Mouse (Mus musculus) right cerebral cortex, postnatal 10 days (tissue): ENCODE data around the gene St13.

Experiments
- DNase-seq, 2 experiments: peaks; one replicate each; pipeline ENCODE4 v3.0.0; 2021; ENCODE audit warnings: low spot score in 2 of 2

The St13 gene

GRCm38 (mm10) chr15:81320137-81320536 is 79.7 kb downstream of the St13 start:
- no peak for DNase-seq

DNA sequence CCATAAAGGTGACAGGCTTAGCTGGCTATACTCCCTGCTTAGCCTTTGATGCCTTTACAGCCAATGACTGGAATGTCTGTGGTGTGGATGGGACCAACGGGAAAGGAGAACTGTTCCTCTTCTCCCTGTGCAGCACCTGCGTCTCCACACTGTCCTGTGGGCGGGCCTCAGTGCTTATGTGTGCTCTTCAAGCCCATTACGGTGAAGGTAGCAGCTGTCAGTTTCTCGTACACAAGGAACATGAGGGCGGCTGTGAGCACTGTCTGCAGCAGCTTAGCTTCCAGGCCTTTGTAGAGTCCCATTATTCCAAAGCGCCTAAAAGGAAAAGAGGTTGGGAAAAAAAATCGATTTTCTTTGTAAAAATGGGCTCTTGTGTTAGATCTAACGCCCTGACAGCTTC is 80.4 kb downstream of the St13 start:
- DNase-seq: no peak

GRCm38 (mm10) chr15:81313928-81314327 is 85.9 kb downstream of the St13 start:
- no peak for DNase-seq
